Mouse (Mus musculus): ENCODE measurements around the gene Mettl2. TPM values are rescaled to one million over a fixed set of nuclear protein-coding genes. Genes with fewer than 3 reads are reported as not detected.
"Not testable (repeated sequence)": the region's sequence is repeated elsewhere in the genome, so short reads cannot be mapped to it uniquely, and the experiment has no call there.

Gene Mettl2
- polyA plus RNA-seq (2015; fragmentation: Nextera tagmentation; extraction: Ambion mirVana), result 31.3 and 34.2 TPM in 2 replicates

DNA sequence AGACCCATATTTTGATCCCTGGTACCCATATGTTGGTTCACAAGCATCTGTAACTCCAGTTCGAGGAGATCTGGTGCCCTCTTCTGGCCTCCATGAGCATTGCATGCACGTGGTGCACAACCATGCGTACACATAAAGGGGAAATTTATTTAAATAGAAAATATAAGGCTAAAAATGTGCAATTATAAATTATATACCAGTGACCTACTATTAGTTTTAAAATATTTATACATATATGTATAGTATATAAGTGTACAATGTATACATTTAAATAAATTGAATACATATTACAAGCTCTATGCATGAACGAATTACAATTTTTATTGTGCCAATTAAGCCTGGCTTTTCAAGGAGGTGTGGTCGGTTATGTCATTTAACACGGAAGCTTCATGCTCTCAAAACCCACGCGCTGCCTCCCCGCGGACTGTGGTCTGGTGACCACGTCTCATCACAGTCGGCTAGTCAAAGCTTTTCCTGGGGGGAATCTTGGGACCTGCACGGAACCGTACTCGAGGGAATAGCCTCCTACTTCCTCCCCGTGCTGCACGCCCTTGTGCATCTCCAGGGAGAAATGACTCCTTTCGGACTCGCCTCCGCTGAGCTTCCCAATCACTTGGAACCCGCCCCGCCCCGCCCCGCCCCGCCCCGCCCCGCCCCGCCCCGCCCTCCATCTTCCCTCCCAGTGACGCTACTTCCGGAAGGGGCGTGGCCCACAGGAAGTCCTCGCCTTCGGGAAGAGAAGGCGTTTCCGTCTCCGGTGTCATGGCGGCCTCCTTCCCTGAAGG is at the start of gene Mettl2:
Mettl2 (plus strand) TSS at position 691 of the 785 bp plus-strand sequence.
- ATAC-seq, result peak; percentile 93
- H3K27me3 ChIP-seq (replicated peaks; ENCODE audit: control insufficient read depth, insufficient read depth, low read length), result no peaks in the 10 kb centered on the region
- H3K36me3 ChIP-seq (ENCODE audit: control insufficient read depth, insufficient read depth, low read length), result peaks cover 9% of the 10 kb centered on the region; the same call in 1 of the 2 replicates
- H3K9me3 ChIP-seq (ENCODE audit: control insufficient read depth, low read length), result no peaks in the 10 kb centered on the region
- peak within 1 kb of the TSS; percentile 83 for H3K9ac ChIP-seq (ENCODE audit: low read depth, low read length)
- WGBS, result 2% methylated on average over 29 of the region's 38 CpGs
- H3K27ac ChIP-seq (ENCODE audit: low read length), result peak within 1 kb of the TSS; percentile 79
- H3K4me2 ChIP-seq (ENCODE audit: low read depth, low read length), result peak within 1 kb of the TSS; percentile 85
- peak within 1 kb of the TSS; percentile 98 for H3K4me3 ChIP-seq (ENCODE audit: low read length)
- peaks cover 10% of the 10 kb centered on the region for H3K4me1 ChIP-seq (ENCODE audit: control insufficient read depth, insufficient read depth, low read length)

DNA sequence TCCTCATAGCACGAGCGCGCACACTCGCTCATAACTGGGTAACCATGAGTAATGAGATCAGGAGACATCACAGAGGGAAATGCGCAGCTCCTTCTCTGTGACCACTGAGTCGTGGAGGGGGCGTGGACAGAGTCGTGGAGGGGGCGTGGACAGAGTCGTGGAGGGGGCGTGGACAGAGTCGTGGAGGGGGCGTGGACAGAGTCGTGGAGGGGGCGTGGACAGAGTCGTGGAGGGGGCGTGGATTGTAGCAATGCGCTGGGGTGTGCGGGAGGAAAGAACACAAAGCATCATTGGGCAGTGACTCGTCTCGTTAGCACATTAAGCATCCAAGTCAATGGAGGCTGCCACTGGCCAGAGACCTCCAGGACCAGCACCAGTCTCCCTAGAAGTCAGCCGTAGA is 13.8 kb upstream of the Mettl2 start:
- not testable (repeated sequence) for H3K36me3 ChIP-seq (ENCODE audit: control insufficient read depth, insufficient read depth, low read length); H3K4me2 ChIP-seq (ENCODE audit: low read depth, low read length); H3K9me3 ChIP-seq (ENCODE audit: control insufficient read depth, low read length); ATAC-seq; H3K4me3 ChIP-seq (ENCODE audit: low read length); H3K9ac ChIP-seq (ENCODE audit: low read depth, low read length); H3K27ac ChIP-seq (ENCODE audit: low read length); H3K27me3 ChIP-seq (replicated peaks; ENCODE audit: control insufficient read depth, insufficient read depth, low read length); H3K4me1 ChIP-seq (ENCODE audit: control insufficient read depth, insufficient read depth, low read length)
- 75% methylated on average over 17 of the region's 22 CpGs for WGBS

- H3K27me3 ChIP-seq (replicated peaks; ENCODE audit: control insufficient read depth, insufficient read depth, low read length), result no peaks in the 10 kb centered on the region
- ATAC-seq, result no peak
- H3K9ac ChIP-seq (ENCODE audit: low read depth, low read length), result no peak overlapping the region
- no peak overlapping the region for H3K27ac ChIP-seq (ENCODE audit: low read length)
- H3K9me3 ChIP-seq (ENCODE audit: control insufficient read depth, low read length), result no peaks in the 10 kb centered on the region
- no peaks in the 10 kb centered on the region for H3K4me1 ChIP-seq (ENCODE audit: control insufficient read depth, insufficient read depth, low read length)
- H3K4me2 ChIP-seq (ENCODE audit: low read depth, low read length), result no peak overlapping the region
- WGBS, result 85% methylated on average over 7 of the region's 7 CpGs
- no peaks in the 10 kb centered on the region for H3K36me3 ChIP-seq (ENCODE audit: control insufficient read depth, insufficient read depth, low read length)
- H3K4me3 ChIP-seq (ENCODE audit: low read length), result no peak overlapping the region
Measured at GRCm38 (mm10) chr11:105117814-105118213, 8.4 kb upstream of the Mettl2 start.

DNA sequence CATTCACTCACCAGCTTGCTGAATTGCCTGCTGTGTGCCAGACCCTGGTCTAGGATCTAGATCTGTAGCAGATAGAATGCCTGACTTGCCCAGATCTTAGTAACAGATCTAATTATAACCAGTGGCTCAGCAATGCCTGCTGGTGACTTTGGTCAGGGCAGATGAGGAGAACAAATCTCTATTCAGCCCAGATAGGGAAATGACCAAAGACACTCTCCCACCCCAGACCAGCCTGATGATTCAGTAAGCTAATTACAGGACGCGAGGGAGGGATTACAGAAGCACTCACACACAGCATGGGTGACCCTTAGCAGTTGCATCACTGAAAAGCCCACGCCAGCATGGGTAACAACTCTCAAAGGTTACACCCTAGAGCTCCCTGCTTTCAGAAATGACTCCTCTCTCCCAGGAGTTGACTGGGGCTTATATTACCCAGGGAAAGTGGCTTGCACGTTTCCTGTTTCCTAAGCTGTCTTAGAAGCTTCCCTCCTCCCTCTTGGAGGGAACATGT is 5.6 kb upstream of the Mettl2 start:
- ATAC-seq, result no peak
- no peak overlapping the region for H3K27ac ChIP-seq (ENCODE audit: low read length)
- 29% methylated on average over 4 of the region's 4 CpGs for WGBS

DNA sequence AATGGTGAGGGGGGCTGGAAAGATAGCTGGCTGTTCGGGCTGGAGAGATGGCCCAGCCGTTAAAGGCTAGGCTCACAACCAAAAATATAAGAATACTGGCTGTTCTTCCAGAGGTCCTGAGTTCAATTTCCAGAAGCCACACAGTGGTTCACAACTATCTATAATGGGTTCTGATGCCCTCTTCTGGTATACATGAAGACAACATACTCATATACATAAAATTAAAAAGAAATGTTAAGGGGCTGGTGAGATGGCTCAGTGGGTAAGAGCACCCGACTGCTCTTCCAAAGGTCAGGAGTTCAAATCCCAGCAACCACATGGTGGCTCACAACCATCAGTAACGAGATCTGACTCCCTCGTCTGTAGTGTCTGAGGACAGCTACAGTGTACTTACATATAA is 4.4 kb upstream of the Mettl2 start:
- not testable (repeated sequence) for H3K9me3 ChIP-seq (ENCODE audit: control insufficient read depth, low read length); ATAC-seq; H3K27me3 ChIP-seq (replicated peaks; ENCODE audit: control insufficient read depth, insufficient read depth, low read length); H3K9ac ChIP-seq (ENCODE audit: low read depth, low read length); H3K4me3 ChIP-seq (ENCODE audit: low read length); H3K36me3 ChIP-seq (ENCODE audit: control insufficient read depth, insufficient read depth, low read length); H3K4me2 ChIP-seq (ENCODE audit: low read depth, low read length); H3K4me1 ChIP-seq (ENCODE audit: control insufficient read depth, insufficient read depth, low read length); H3K27ac ChIP-seq (ENCODE audit: low read length)
- 79% methylated on average over 5 of the region's 5 CpGs for WGBS

More for the DNA sequence above, 5.6 kb upstream of the Mettl2 start:
- Histone ChIP-seq H3K36me3 (ENCODE audit: control insufficient read depth, insufficient read depth, low read length) (no peaks in the 10 kb centered on the region), H3K4me2 (ENCODE audit: low read depth, low read length) (no peak overlapping the region), H3K4me3 (ENCODE audit: low read length) (no peak overlapping the region), H3K9me3 (ENCODE audit: control insufficient read depth, low read length) (no peaks in the 10 kb centered on the region), H3K9ac (ENCODE audit: low read depth, low read length) (no peak overlapping the region), H3K27me3 (replicated peaks; ENCODE audit: control insufficient read depth, insufficient read depth, low read length) (no peaks in the 10 kb centered on the region), H3K4me1 (ENCODE audit: control insufficient read depth, insufficient read depth, low read length) (no peaks in the 10 kb centered on the region)

DNA sequence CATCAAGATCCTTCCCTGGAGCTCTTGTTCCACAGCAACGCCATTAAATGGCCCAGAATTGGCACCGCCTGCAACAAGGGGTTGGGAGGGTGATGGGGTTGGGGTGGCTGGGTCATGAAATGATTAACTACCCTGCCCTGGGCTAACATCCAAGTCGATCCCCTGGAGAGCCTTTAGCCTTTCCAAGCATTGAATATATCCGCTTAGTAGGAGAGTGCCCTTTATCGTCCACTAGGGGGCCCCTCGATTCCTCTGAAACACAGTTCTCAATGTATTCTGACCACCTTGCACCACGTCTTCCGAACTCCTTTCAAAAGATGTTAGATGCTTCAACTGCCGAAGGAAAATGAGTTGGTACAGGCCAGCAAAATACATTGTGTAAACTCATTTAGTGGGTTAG is 2.2 kb upstream of the Mettl2 start:
- no peak overlapping the region for H3K9ac ChIP-seq (ENCODE audit: low read depth, low read length)
- H3K4me2 ChIP-seq (ENCODE audit: low read depth, low read length), result no peak overlapping the region
- H3K27ac ChIP-seq (ENCODE audit: low read length), result no peak overlapping the region
- no peaks in the 10 kb centered on the region for H3K9me3 ChIP-seq (ENCODE audit: control insufficient read depth, low read length)
- H3K36me3 ChIP-seq (ENCODE audit: control insufficient read depth, insufficient read depth, low read length), result no peaks in the 10 kb centered on the region
- H3K4me3 ChIP-seq (ENCODE audit: low read length), result no peak overlapping the region
- H3K4me1 ChIP-seq (ENCODE audit: control insufficient read depth, insufficient read depth, low read length), result peaks cover 10% of the 10 kb centered on the region
- ATAC-seq, result peak; percentile 32; the same call in 1 of the 2 replicates
- WGBS, result 11% methylated on average over 9 of the region's 9 CpGs
- H3K27me3 ChIP-seq (replicated peaks; ENCODE audit: control insufficient read depth, insufficient read depth, low read length), result no peaks in the 10 kb centered on the region

DNA sequence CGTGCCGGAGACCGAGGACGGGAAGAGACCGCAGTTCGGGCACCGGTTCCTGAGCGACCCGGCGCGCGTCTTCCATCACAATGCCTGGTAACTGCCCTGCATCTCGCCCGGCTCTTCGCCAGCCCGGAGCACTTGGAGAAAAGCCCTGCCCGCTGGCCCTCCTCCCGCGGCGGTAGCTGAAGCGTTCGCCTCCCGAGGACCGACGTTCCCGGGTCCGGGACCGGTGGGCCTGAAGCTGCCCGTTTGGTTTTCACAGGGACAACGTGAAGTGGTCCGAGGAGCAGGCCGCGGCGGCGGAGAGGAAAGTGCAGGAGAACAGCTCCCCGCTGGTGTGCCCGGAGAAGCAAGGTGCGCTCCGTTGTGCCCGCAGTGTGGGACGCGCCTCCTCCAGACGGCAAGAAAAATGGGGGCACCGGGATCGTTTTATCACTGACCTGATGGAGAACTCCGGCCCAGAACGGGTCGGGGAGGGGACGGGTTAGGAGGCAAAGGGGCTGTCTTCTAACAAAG is 350 bp downstream of the Mettl2 start:
- Histone ChIP-seq H3K27ac (ENCODE audit: low read length) (no peak overlapping the region), H3K4me2 (ENCODE audit: low read depth, low read length) (peak overlapping the region; percentile 85), H3K9ac (ENCODE audit: low read depth, low read length) (peak overlapping the region; percentile 83), H3K9me3 (ENCODE audit: control insufficient read depth, low read length) (no peaks in the 10 kb centered on the region), H3K36me3 (ENCODE audit: control insufficient read depth, insufficient read depth, low read length) (peaks cover 13% of the 10 kb centered on the region), H3K4me1 (ENCODE audit: control insufficient read depth, insufficient read depth, low read length) (peaks cover 10% of the 10 kb centered on the region), H3K4me3 (ENCODE audit: low read length) (peak overlapping the region; percentile 98), H3K27me3 (replicated peaks; ENCODE audit: control insufficient read depth, insufficient read depth, low read length) (no peaks in the 10 kb centered on the region)
- WGBS, result under 1% methylated on average over 48 of the region's 49 CpGs
- peak; percentile 50 for ATAC-seq

GRCm38 (mm10) chr11:105135692-105136091 is 9.5 kb downstream of the Mettl2 start:
- Histone ChIP-seq H3K9ac (ENCODE audit: low read depth, low read length) (no peak overlapping the region), H3K27me3 (replicated peaks; ENCODE audit: control insufficient read depth, insufficient read depth, low read length) (no peaks in the 10 kb centered on the region), H3K9me3 (ENCODE audit: control insufficient read depth, low read length) (no peaks in the 10 kb centered on the region), H3K36me3 (ENCODE audit: control insufficient read depth, insufficient read depth, low read length) (peaks cover 41% of the 10 kb centered on the region), H3K4me2 (ENCODE audit: low read depth, low read length) (no peak overlapping the region), H3K4me1 (ENCODE audit: control insufficient read depth, insufficient read depth, low read length) (no peaks in the 10 kb centered on the region), H3K4me3 (ENCODE audit: low read length) (no peak overlapping the region), H3K27ac (ENCODE audit: low read length) (no peak overlapping the region)
- no peak for ATAC-seq
- 79% methylated on average over 7 of the region's 7 CpGs for WGBS

DNA sequence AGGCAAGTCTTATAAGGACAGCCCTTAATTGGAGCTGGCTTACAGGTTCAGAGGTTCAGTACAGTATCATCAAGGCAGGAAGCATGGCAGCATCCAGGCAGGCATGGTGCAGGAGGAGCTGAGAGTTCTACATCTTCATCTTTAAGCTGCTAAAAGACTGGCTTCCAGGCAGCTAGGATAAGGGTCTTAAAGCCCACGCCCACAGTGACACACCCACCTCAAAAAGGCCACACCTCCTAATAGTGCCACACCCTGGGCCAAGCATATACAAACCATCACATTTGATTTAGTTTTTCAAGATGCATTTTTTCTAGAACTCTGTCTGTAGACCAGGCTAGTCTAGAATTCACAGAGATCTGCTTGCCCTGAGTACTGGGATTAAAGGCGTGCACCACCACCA is 11.0 kb downstream of the Mettl2 start:
- H3K4me1 ChIP-seq (ENCODE audit: control insufficient read depth, insufficient read depth, low read length); ATAC-seq; H3K4me3 ChIP-seq (ENCODE audit: low read length); H3K4me2 ChIP-seq (ENCODE audit: low read depth, low read length); H3K27me3 ChIP-seq (replicated peaks; ENCODE audit: control insufficient read depth, insufficient read depth, low read length); H3K9me3 ChIP-seq (ENCODE audit: control insufficient read depth, low read length); H3K27ac ChIP-seq (ENCODE audit: low read length); H3K9ac ChIP-seq (ENCODE audit: low read depth, low read length): not testable (repeated sequence)
- 87% methylated on average over 2 of the region's 2 CpGs for WGBS
- H3K36me3 ChIP-seq (ENCODE audit: control insufficient read depth, insufficient read depth, low read length), result peaks cover 33% of the 10 kb centered on the region
